Mouse (Mus musculus) embryo, embryonic 9.5 days (tissue): ENCODE measurements around the gene Tha1.

Source experiments
- DNase-seq: peaks from one replicate; pipeline ENCODE4 v3.0.0-alpha.2; 2017; ENCODE audit errors: extremely low spot score

Gene Tha1

GRCm38 (mm10) chr11:117826164-117826563, 47.1 kb downstream of the Tha1 start:
- DNase-seq: no peak

DNA sequence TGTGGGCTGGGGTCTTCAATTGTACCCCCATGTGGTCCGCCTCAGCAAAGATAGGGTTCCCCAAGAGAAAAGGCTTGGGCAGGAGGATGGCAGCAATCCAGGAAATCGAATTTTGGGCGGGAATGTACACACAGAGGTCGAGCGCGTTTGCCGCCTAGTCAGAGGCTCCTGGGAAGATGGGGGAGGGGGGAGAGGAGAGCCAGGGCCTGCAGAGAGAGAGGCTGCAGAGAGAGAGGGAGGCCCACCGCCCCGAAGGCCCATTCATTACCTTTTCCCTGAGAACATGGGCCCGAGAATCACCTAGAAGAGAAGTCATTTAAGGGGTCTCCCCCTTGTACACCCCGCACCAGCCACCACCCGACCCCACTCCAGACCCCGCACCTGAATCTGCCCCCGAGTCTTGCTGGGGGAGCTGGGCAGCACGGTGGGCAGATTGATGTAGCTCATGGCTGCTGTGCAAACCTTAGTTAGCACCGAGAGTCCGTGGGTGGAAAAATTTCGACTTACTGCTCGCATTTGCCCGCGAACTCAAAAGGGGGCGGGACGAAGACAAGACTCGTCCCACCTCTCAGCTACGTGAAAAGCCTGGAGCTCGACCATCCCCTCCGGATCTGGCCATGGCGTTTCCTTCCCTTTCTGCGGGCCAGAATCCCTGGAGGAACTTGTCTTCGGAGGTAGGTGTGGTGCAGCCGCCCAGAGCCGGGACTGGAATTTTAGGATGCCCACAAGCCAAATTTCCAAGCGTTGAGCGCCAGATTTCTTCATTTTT, 47.8 kb downstream of the Tha1 start, which contains the start of the genes Afmid and Tk1:
Gene Afmid (plus strand): TSS at position 592 of the 769 bp plus-strand sequence.
Gene Tk1 (minus strand): TSS at position 760 of the 769 bp plus-strand sequence.
- peak; percentile 87 for DNase-seq

DNA sequence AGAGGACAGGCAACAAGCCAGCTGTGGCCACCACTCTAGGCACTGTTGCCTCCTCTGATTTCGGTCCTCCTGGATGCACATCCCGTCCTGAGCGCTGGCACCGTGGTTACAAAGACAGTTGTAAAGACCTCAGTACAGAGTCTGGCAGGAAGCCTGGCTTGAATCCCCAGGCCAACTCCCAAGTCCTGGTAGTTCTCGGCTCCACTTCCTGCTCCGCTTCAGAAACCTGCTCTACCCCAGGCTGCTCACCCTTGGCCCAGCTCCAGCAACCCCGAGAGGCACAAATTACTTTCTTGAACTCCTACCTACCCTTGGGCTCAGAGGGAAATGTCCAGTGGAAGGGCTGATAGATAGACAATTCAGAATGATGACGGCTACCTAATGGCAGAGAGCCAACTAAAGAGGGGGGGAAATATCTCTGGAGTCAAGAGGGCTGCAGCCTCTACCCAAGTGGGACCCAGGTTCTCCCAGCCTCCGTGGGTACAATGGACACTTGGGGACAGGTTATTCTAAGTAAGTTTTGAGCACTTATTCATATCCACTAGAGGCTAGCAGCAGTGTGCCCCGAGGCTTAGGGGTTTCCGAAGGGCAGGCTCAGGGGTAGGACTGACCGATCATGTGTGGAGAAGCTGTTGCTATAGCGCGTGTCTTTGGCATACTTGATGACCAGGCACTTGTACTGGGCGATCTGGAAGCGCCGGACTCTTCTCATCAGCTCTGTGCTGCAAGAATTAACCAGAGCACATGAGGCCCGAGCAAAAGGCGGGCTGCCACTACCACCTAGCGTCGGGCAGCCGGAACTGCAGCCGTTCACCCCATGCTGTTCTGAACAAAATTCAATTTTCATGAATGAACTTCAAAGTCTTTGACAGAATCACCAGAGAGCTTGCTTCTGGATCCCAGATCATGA, 49.0 kb downstream of the Tha1 start:
- peak; percentile 82 for DNase-seq

DNA sequence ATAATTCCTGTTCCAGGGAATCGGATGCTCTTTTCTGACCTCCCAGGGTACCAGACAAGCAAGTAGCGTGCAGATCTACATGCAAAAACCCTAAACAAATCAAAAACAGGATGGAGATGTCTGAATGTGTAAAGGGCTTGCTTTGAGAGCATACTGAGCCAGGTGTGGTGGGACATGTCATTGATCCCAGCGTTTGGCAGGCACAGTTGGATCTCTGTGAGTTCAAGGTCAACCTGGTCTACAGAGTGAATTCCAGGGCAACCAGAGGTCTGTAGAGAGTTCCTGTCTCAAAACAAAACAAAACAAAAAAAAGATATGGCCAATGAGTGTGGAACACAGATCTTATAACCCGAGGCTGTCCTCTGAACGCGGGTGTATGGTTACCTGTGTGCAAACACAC, 49.9 kb downstream of the Tha1 start:
- no peak for DNase-seq

DNA sequence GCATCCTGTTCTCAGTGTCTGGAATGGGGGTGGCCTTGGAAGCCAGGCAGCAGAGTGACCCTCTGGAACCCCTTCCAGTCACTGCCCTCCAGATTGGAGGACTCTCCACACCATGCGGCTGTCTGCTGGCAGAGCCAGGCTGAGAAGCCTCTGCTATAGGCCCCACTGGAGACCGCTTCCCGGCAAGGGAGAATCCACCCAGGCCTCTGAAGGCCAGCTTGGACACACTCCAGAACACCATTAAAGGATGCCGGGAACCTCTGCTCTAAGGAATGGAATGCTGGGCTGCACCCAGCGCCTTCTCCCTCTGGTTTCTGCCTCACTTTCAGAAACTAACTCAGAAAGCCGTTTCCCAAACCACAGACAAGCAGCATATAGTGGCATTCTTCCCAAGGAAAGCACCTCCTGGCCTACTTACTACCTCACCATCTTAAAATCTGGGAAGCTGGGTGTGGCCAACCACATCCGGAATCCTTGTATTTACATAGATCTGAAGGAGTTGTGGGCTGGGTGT, 50.5 kb downstream of the Tha1 start:
- DNase-seq: no peak

DNA sequence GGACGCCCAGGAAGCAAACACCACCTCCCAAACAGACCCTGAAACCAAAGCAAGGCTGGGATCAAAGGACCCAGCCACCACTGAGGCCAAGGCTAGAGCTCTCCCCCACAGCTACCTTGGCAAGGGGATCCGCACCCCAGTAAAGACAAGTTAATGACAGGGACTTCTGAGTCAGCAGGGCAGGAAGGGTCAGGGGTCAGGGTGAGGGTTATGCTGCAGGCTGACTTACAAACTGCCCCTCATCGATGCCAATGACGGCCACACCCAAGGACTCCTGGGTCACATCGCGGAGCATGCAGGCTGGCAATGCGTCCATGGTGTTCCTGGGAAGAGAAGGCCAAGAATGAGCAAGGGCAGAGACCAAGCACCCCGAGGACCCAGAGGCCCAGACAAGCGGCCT, 51.4 kb downstream of the Tha1 start:
- no peak for DNase-seq

DNA sequence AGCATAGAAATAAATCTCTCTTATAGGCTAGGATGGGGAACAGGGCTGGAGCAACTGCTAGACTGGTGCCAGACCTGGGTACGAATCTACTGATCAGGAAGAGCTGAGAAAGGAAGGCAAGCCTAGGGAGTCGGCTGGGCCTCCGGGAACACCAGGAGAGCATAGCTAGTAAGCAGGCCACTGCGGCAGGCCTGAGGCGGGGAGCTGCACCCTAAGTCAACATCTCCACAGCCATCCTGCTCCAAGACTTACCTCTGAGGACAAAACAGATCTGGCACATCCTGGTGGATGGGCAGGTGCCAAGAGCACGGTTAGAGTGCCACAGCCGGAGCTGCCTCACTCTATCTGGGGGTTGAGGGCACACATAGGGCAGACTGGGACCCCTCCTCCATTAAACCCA, 53.1 kb downstream of the Tha1 start:
- DNase-seq: no peak

GRCm38 (mm10) chr11:117819095-117819494, 54.2 kb downstream of the Tha1 start:
- no peak for DNase-seq
